Mouse (Mus musculus): ENCODE measurements around the gene Wdr37.

DNA sequence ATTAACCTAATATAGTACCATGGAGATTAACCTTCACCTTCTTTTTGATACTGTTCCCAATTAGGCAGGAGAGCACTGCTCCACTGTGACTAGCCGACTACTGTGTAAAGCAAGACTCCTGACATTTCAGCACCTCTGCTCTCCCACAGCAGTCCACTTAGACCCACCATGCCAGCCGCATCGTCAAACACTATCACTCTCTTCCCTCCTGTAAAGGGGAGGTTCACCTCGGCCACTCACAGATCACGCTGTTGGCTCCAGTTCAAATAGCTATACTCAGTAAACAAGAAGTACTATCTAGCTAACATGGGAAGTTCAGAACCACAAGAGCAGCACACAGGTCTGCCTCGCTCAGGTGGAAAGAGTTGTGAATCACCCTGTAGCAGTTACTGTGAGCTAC lies 13.3 kb downstream of the Wdr37 start:
- no peak for TF ChIP-seq CTCF (IDR thresholded peaks at IDR 0.05; ENCODE audit: control insufficient read depth, insufficient read depth, insufficient read length)
- TF ChIP-seq MAX (IDR thresholded peaks at IDR 0.05), result no peak

Data from C2C12 (cell line).